Mouse (Mus musculus) liver, embryonic 12.5 days (tissue): ENCODE results near the gene Dpp6. TPM values are rescaled to one million over a fixed set of nuclear protein-coding genes. Genes with fewer than 3 reads are reported as not detected.

Experiments
- ATAC-seq: fragments of 200-750 bp; cut with Nextera tagmentation; 2 replicates; pipeline ENCODE4 v1.8.0; 2017; ENCODE audit warnings: moderate number of reproducible peaks, mild to moderate bottlenecking, moderate library complexity
- H3K27ac ChIP-seq: fragments of 300-500 bp; sonication (generic); 2 replicates; pipeline ENCODE4 v1.5.1; 2016; ENCODE audit warnings: mild to moderate bottlenecking
- H3K27me3 ChIP-seq: fragments of 300-500 bp; sonication (generic); replicated peaks from 2 replicates; pipeline ENCODE4 v1.6.1; 2016; ENCODE audit warnings: mild to moderate bottlenecking, moderate library complexity
- H3K36me3 ChIP-seq: fragments of 300-500 bp; sonication (generic); 2 replicates; pipeline ENCODE4 v1.6.1; 2016; ENCODE audit warnings: mild to moderate bottlenecking, moderate library complexity
- H3K4me1 ChIP-seq: fragments of 300-500 bp; sonication (generic); 2 replicates; pipeline ENCODE4 v1.6.1; 2016
- H3K4me2 ChIP-seq: fragments of 300-500 bp; sonication (generic); 2 replicates; pipeline ENCODE4 v1.6.1; 2016; ENCODE audit warnings: mild to moderate bottlenecking, moderate library complexity
- H3K4me3 ChIP-seq: fragments of 300-500 bp; sonication (generic); 2 replicates; pipeline ENCODE4 v1.5.1; 2016; ENCODE audit warnings: mild to moderate bottlenecking, moderate library complexity
- H3K9ac ChIP-seq: fragments of 300-500 bp; sonication (generic); 2 replicates; pipeline ENCODE4 v1.6.1; 2016; ENCODE audit warnings: mild to moderate bottlenecking, moderate library complexity
- H3K9me3 ChIP-seq: fragments of 300-500 bp; sonication (generic); replicated peaks from 2 replicates; pipeline ENCODE4 v1.6.1; 2016; ENCODE audit warnings: mild to moderate bottlenecking, moderate library complexity
- WGBS: fragments of 180-500 bp; shearing (Covaris S2); methylation state at CpG from one replicate; pipeline ENCODE4 v1.1.7; 2016; ENCODE audit not compliant: insufficient replicate concordance; 5-methylcytosine and 5-hydroxymethylcytosine counted together
- polyA plus RNA-seq: library from polyadenylated mRNA; unstranded; fragments of >200 nt; fragmentation: Nextera tagmentation; extraction: Ambion mirVana; gene quantifications from 2 replicates; pipeline ENCODE4 v1.2.1, GENCODE M21; 2016

The Dpp6 gene
- polyA plus RNA-seq, 1 experiment from 2014 or later = 0.67 TPM

- Histone ChIP-seq H3K9ac (no peak overlapping the region), H3K4me2 (no peak overlapping the region), H3K27ac (no peak overlapping the region), H3K4me3 (no peak overlapping the region), H3K27me3 (no peaks in the 10 kb centered on the region), H3K9me3 (no peaks in the 10 kb centered on the region), H3K4me1 (no peaks in the 10 kb centered on the region), H3K36me3 (no peaks in the 10 kb centered on the region)
- 51% methylated on average over 11 of the region's 11 CpGs for WGBS
- no peak for ATAC-seq
Observed at GRCm38 (mm10) chr5:27685162-27685561, 868.2 kb downstream of the Dpp6 start.

- ATAC-seq = no peak
- no peak overlapping the region for H3K9ac ChIP-seq
- no peak overlapping the region for H3K4me3 ChIP-seq
- no peaks in the 10 kb centered on the region for H3K27me3 ChIP-seq
- no peaks in the 10 kb centered on the region for H3K9me3 ChIP-seq
- no peaks in the 10 kb centered on the region for H3K4me1 ChIP-seq
- H3K27ac ChIP-seq = no peak overlapping the region
- H3K4me2 ChIP-seq = no peak overlapping the region
- 54% methylated on average over 3 of the region's 3 CpGs for whole genome bisulfite sequencing
- no peaks in the 10 kb centered on the region for H3K36me3 ChIP-seq
Observed at GRCm38 (mm10) chr5:27685923-27686322, 868.9 kb downstream of the Dpp6 start.

- H3K4me2 ChIP-seq = no peak overlapping the region
- no peak overlapping the region for H3K4me3 ChIP-seq
- no peaks in the 10 kb centered on the region for H3K27me3 ChIP-seq
- H3K4me1 ChIP-seq = no peaks in the 10 kb centered on the region
- no peak overlapping the region for H3K9ac ChIP-seq
- WGBS = 69% methylated on average over 2 of the region's 2 CpGs
- ATAC-seq = no peak
- H3K9me3 ChIP-seq = no peaks in the 10 kb centered on the region
- no peaks in the 10 kb centered on the region for H3K36me3 ChIP-seq
- H3K27ac ChIP-seq = no peak overlapping the region
Observed at GRCm38 (mm10) chr5:27687311-27687710, 870.3 kb downstream of the Dpp6 start.

- Histone ChIP-seq H3K9me3 (no peaks in the 10 kb centered on the region), H3K4me2 (no peak overlapping the region), H3K9ac (no peak overlapping the region), H3K27ac (no peak overlapping the region), H3K4me1 (peaks cover 15% of the 10 kb centered on the region), H3K27me3 (0 out of 2 replicates have a peak, but pooled peaks cover 3% of the 10 kb centered on the region), H3K4me3 (no peak overlapping the region), H3K36me3 (no peaks in the 10 kb centered on the region)
- WGBS = 78% methylated on average over 6 of the region's 6 CpGs
- ATAC-seq = no peak
Observed at GRCm38 (mm10) chr5:27702482-27702881, 885.5 kb downstream of the Dpp6 start.

- Histone ChIP-seq H3K27me3 (no peaks in the 10 kb centered on the region), H3K4me1 (peaks cover 41% of the 10 kb centered on the region), H3K36me3 (no peaks in the 10 kb centered on the region), H3K4me3 (no peak overlapping the region), H3K9me3 (no peaks in the 10 kb centered on the region), H3K27ac (no peak overlapping the region), H3K4me2 (no peak overlapping the region), H3K9ac (no peak overlapping the region)
- no peak for ATAC-seq
Observed at GRCm38 (mm10) chr5:27705020-27705419, 888.0 kb downstream of the Dpp6 start.

- WGBS = 41% methylated on average over 6 of the region's 6 CpGs
- H3K9ac ChIP-seq = no peak overlapping the region; the same call in 1 of the 2 replicates
- H3K4me2 ChIP-seq = peak overlapping the region; percentile 64
Observed at GRCm38 (mm10) chr5:27706551-27706950, 889.5 kb downstream of the Dpp6 start.

GRCm38 (mm10) chr5:27707283-27707682, 890.3 kb downstream of the Dpp6 start:
- Histone ChIP-seq H3K27ac (peak overlapping the region; percentile 85), H3K4me1 (peaks cover 52% of the 10 kb centered on the region), H3K9me3 (no peaks in the 10 kb centered on the region), H3K4me3 (no peak overlapping the region), H3K4me2 (peak overlapping the region; percentile 64), H3K27me3 (peaks cover 17% of the 10 kb centered on the region), H3K9ac (0 out of 2 replicates have a peak overlapping the region, but pooled peaks have one; percentile 36), H3K36me3 (no peaks in the 10 kb centered on the region)
- ATAC-seq = peak; percentile 84

More at GRCm38 (mm10) chr5:27706551-27706950, 889.5 kb downstream of the Dpp6 start:
- Histone ChIP-seq H3K9me3 (no peaks in the 10 kb centered on the region), H3K36me3 (no peaks in the 10 kb centered on the region), H3K27ac (peak overlapping the region; percentile 85; the same call in 1 of the 2 replicates), H3K4me3 (no peak overlapping the region), H3K4me1 (peaks cover 48% of the 10 kb centered on the region), H3K27me3 (peaks cover 10% of the 10 kb centered on the region)
- no peak for ATAC-seq

GRCm38 (mm10) chr5:27708209-27708608, 891.2 kb downstream of the Dpp6 start:
- Histone ChIP-seq H3K9ac (peak overlapping the region; percentile 50), H3K27me3 (peaks cover 19% of the 10 kb centered on the region), H3K4me3 (peak overlapping the region; percentile 22; the same call in 1 of the 2 replicates), H3K36me3 (no peaks in the 10 kb centered on the region), H3K4me2 (peak overlapping the region; percentile 64), H3K27ac (peak overlapping the region; percentile 85), H3K9me3 (no peaks in the 10 kb centered on the region), H3K4me1 (peaks cover 52% of the 10 kb centered on the region)
- ATAC-seq = peak; percentile 88
- WGBS = 2% methylated on average over 6 of the region's 6 CpGs

GRCm38 (mm10) chr5:27711461-27712192, 894.6 kb downstream of the Dpp6 start:
- WGBS = 58% methylated on average over 8 of the region's 8 CpGs
- Histone ChIP-seq H3K27me3 (peaks cover 25% of the 10 kb centered on the region), H3K4me2 (no peak overlapping the region), H3K4me3 (no peak overlapping the region), H3K36me3 (no peaks in the 10 kb centered on the region), H3K27ac (no peak overlapping the region), H3K4me1 (peaks cover 45% of the 10 kb centered on the region), H3K9me3 (no peaks in the 10 kb centered on the region), H3K9ac (no peak overlapping the region)
- no peak for ATAC-seq

GRCm38 (mm10) chr5:27714356-27714755, 897.4 kb downstream of the Dpp6 start:
- peaks cover 17% of the 10 kb centered on the region for H3K4me1 ChIP-seq
- no peak for ATAC-seq
- H3K4me3 ChIP-seq = no peak overlapping the region
- no peak overlapping the region for H3K27ac ChIP-seq
- H3K27me3 ChIP-seq = peaks cover 25% of the 10 kb centered on the region
- WGBS = 50% methylated on average over 9 of the region's 9 CpGs
- no peak overlapping the region for H3K9ac ChIP-seq
- no peak overlapping the region for H3K4me2 ChIP-seq
- no peaks in the 10 kb centered on the region for H3K36me3 ChIP-seq
- H3K9me3 ChIP-seq = no peaks in the 10 kb centered on the region

- Histone ChIP-seq H3K9me3 (no peaks in the 10 kb centered on the region), H3K36me3 (no peaks in the 10 kb centered on the region), H3K27ac (no peak overlapping the region), H3K27me3 (peaks cover 19% of the 10 kb centered on the region), H3K4me2 (no peak overlapping the region), H3K9ac (no peak overlapping the region), H3K4me3 (no peak overlapping the region), H3K4me1 (peaks cover 6% of the 10 kb centered on the region; the same call in 1 of the 2 replicates)
- no peak for ATAC-seq
- WGBS = 70% methylated on average over 4 of the region's 4 CpGs
Observed at GRCm38 (mm10) chr5:27716026-27716425, 899.0 kb downstream of the Dpp6 start.

GRCm38 (mm10) chr5:27717301-27717700, 900.3 kb downstream of the Dpp6 start:
- H3K27ac ChIP-seq = no peak overlapping the region
- no peaks in the 10 kb centered on the region for H3K4me1 ChIP-seq
- H3K9me3 ChIP-seq = no peaks in the 10 kb centered on the region
- H3K36me3 ChIP-seq = no peaks in the 10 kb centered on the region
- H3K4me2 ChIP-seq = no peak overlapping the region
- H3K9ac ChIP-seq = no peak overlapping the region
- no peak for ATAC-seq
- peaks cover 7% of the 10 kb centered on the region for H3K27me3 ChIP-seq
- H3K4me3 ChIP-seq = no peak overlapping the region

- peaks cover 5% of the 10 kb centered on the region; the same call in 1 of the 2 replicates for H3K27me3 ChIP-seq
- ATAC-seq = no peak
- H3K27ac ChIP-seq = no peak overlapping the region
- no peak overlapping the region for H3K4me3 ChIP-seq
- H3K36me3 ChIP-seq = no peaks in the 10 kb centered on the region
- no peaks in the 10 kb centered on the region for H3K9me3 ChIP-seq
- WGBS = 51% methylated on average over 2 of the region's 2 CpGs
- no peak overlapping the region for H3K9ac ChIP-seq
- no peak overlapping the region for H3K4me2 ChIP-seq
- H3K4me1 ChIP-seq = no peaks in the 10 kb centered on the region
Observed at GRCm38 (mm10) chr5:27719311-27719710, 902.3 kb downstream of the Dpp6 start.
